Mouse (Mus musculus): ENCODE measurements around the gene Jdp2. TPM values are rescaled to one million over a fixed set of nuclear protein-coding genes. Genes with fewer than 3 reads are reported as not detected.

The Jdp2 gene
- polyA plus RNA-seq, 1 experiment from 2014 or later: 0.37 TPM

Other genes starting within 250 kb of the Jdp2 start
- 240 and 248 TPM in 2 replicates for gene Tmed10, start 224.2 kb upstream of the Jdp2 start, polyA plus RNA-seq (2015; fragmentation: Nextera tagmentation; extraction: Ambion mirVana)
- gene Fos, start 125.1 kb upstream of the Jdp2 start, polyA plus RNA-seq (2015; fragmentation: Nextera tagmentation; extraction: Ambion mirVana): 5.4 and 5.9 TPM in 2 replicates
- gene Batf, start 87.6 kb downstream of the Jdp2 start, polyA plus RNA-seq (2015; fragmentation: Nextera tagmentation; extraction: Ambion mirVana): 4.0 and 5.5 TPM in 2 replicates
- 8.3 and 8.7 TPM in 2 replicates for gene Flvcr2, start 147.5 kb downstream of the Jdp2 start, polyA plus RNA-seq (2015; fragmentation: Nextera tagmentation; extraction: Ambion mirVana)
- 55.4 and 67.0 TPM in 2 replicates for gene Erg28, start 225.5 kb downstream of the Jdp2 start, polyA plus RNA-seq (2015; fragmentation: Nextera tagmentation; extraction: Ambion mirVana)
- 11.2 and 16.6 TPM in 2 replicates for gene Ttll5, start 225.6 kb downstream of the Jdp2 start, polyA plus RNA-seq (2015; fragmentation: Nextera tagmentation; extraction: Ambion mirVana)

Data from heart, embryonic 15.5 days (tissue).